Mouse (Mus musculus) central nervous system, embryonic 11.5 days (tissue): Measurements from ENCODE around the gene Tmem243. TPM values are rescaled to one million over a fixed set of nuclear protein-coding genes. Genes with fewer than 3 reads are reported as not detected.

Experiments used
- polyA plus RNA-seq: library from polyadenylated mRNA; depleted of rRNA; stranded (reverse); fragments of >200 nt; gene quantifications from 2 replicates; pipeline ENCODE4 v1.2.3, GENCODE M21; 2012; rRNA removed

Gene Tmem243
- polyA plus RNA-seq = 7.3 and 9.2 TPM in 2 replicates

DNA sequence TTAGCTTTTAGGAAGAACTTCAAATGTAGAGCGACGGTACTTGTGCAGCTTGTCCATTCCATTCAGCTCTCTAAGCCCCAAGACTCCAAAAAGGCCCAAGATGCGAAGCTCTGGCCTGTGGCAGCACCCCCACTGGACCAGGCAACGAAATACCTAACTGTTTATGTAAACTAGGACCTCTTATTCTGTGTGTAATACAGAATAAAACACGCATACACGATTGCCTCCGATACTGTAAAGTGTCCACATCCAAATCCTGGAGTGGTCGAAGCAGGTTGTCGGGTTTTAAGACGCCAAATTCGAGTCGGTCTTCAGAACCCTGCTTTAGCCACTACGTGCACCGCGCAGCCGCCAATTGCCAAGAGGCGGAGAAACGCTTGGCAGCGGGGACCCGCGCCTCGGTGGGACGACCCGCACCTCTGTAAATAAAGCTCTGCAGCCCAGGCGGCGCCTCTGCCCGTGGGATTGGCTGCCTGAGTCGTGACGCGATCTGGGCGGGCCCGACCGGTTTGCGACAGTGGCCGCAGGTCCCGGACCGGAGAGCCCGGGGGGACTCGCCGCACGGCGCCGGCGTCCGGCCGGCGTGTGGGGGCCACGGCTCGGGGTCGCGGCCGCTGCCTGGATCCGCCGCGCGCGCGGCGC, at the start of gene Tmem243:
Gene Tmem243 (plus strand): TSS at position 462 of the 642 bp plus-strand sequence.

DNA sequence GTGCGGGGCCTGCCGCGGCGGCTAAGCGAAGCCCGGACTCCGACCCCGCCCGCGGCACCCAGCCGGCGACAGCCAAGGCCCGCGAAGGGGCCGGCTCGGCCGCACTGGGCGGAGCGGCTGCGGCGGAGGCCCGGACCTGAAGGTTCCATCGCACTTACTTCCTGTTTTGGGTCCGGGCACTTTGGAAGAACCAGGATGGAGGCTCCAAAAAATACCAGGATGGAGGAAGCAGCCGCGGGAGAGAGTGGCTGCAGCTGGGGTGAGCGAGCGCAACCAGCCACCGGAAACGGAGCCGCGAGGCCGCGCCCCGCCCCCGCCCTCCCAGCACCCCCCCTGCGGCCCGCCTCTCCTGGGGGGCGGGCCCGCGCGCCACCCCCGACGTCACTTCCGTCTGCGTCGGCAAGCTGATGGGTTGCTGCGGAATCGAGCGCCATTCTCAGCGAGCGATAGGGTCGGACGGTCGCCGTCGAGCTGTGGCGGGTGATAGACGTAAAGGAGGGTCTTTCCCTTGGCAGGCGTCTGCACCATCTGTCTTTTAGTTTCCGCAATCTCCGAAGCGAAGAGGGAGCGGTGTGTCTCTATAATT, 61.1 kb downstream of the Tmem243 start, which contains the start of gene Dmtf1:
Gene Dmtf1 (minus strand): TSS at position 321 of the 586 bp plus-strand sequence.

Other genes starting within 250 kb of the Tmem243 start
- 1.2 and 3.2 TPM in 2 replicates for gene Abcb4, start 207.0 kb upstream of the Tmem243 start, polyA plus RNA-seq
- 16.5 and 26.7 TPM in 2 replicates for gene Crot, start 103.3 kb upstream of the Tmem243 start, polyA plus RNA-seq
- gene Dmtf1, start 61.1 kb downstream of the Tmem243 start, polyA plus RNA-seq = 53.5 and 84.9 TPM in 2 replicates
- 5.6 and 7.1 TPM in 2 replicates for gene 9330182L06Rik, start 165.4 kb downstream of the Tmem243 start, polyA plus RNA-seq